ENCODE assay signal across 11 mouse cellular contexts in genomic region chr7:134892972-134893371, GRCm38 (mm10). TPM values are rescaled to one million over a fixed set of nuclear protein-coding genes. Genes with fewer than 3 reads are reported as not detected.
DNase-seq lines count a peak whose midpoint lies in the region; ATAC-seq and TF ChIP-seq lines count a peak whose summit lies in the region.
"Had no signal": no experiment of that assay in that cellular context is flagged by ENCODE, and none has a peak within 500 bp of the region (broad histone marks: within the 10 kb centered on the region; RNA-seq: fewer than 3 reads in every experiment).

No protein-coding gene starts in this region.

- TF ChIP-seq EP300 in heart, adult 2 months (IDR thresholded peaks at IDR 0.05; ENCODE audit: insufficient read depth, low read depth, low read length): no peak

- H3K79me2 ChIP-seq in heart, adult 2 months (replicated peaks; ENCODE audit: control insufficient read depth, insufficient read depth, low read length): no peaks in the 10 kb centered on the region

- H3K36me3 ChIP-seq in heart, adult 2 months (ENCODE audit: control insufficient read depth, insufficient read depth, low read length): no peaks in the 10 kb centered on the region
- no peaks in the 10 kb centered on the region for H3K36me3 ChIP-seq in thymus, adult 2 months (ENCODE audit: control insufficient read depth, insufficient read depth, low read length)
- H3K36me3 ChIP-seq: heart, embryonic 15.5 days; liver, embryonic 15.5 days had no signal

- no peak for ATAC-seq in erythroblast, adult 5-6 weeks (replicated peaks; ENCODE audit: low FRiP score, poor library complexity, severe bottlenecking)

- TF ChIP-seq CTCF in heart, adult 2 months (IDR thresholded peaks at IDR 0.05): peak; percentile 61
- TF ChIP-seq CTCF in thymus, adult 2 months (IDR thresholded peaks at IDR 0.05; ENCODE audit: borderline replicate concordance, control insufficient read depth, extremely low read depth, insufficient read depth, low read length, poor library complexity): no peak

- no peak overlapping the region for H3K4me3 ChIP-seq in heart, adult 2 months
- no peak overlapping the region for H3K4me3 ChIP-seq in thymus, adult 2 months (ENCODE audit: control insufficient read depth, insufficient read depth, low read length)
- H3K4me3 ChIP-seq: heart, embryonic 15.5 days; liver, embryonic 15.5 days had no signal

- TF ChIP-seq POLR2A in heart, adult 2 months (IDR thresholded peaks at IDR 0.05; ENCODE audit: insufficient read depth, low read depth, low read length): no peak
- no peak for TF ChIP-seq POLR2A in thymus, adult 2 months (IDR thresholded peaks at IDR 0.05; ENCODE audit: control insufficient read depth, extremely low read depth, insufficient read depth, low read length, poor library complexity)

- H3K4me1 ChIP-seq in heart, adult 2 months (ENCODE audit: control insufficient read depth, insufficient read depth, low read length): peaks cover 5% of the 10 kb centered on the region
- H3K4me1 ChIP-seq in thymus, adult 2 months (replicated peaks; ENCODE audit: control insufficient read depth, insufficient read depth, low read length): no peaks in the 10 kb centered on the region
- H3K4me1 ChIP-seq: liver, embryonic 15.5 days had no signal

- no peak overlapping the region for H3K27ac ChIP-seq in heart, adult 2 months
- no peak overlapping the region for H3K27ac ChIP-seq in thymus, adult 2 months (ENCODE audit: control insufficient read depth, insufficient read depth, low read length)
- H3K27ac ChIP-seq: heart, embryonic 15.5 days; liver, embryonic 15.5 days had no signal

- no peak overlapping the region for H3K9ac ChIP-seq in heart, adult 2 months (ENCODE audit: low read depth, low read length)
- H3K9ac ChIP-seq: heart, embryonic 15.5 days; liver, embryonic 15.5 days had no signal

- no peak for DNase-seq in heart, adult 2 months
- no peak for DNase-seq in heart, postnatal 25 days (ENCODE audit: low spot score)
- peak; percentile 8 for DNase-seq in thymus, postnatal 14 days
- DNase-seq in thymus, adult 2 months: no peak
- DNase-seq in kidney, postnatal 10 days: peak; percentile 42
- no peak for DNase-seq in testis, postnatal 14 days (ENCODE audit: low spot score)
- DNase-seq in urinary bladder, postnatal 14 days (ENCODE audit: low spot score): no peak
- DNase-seq: right cerebral cortex, postnatal 25 days had no signal

- no peaks in the 10 kb centered on the region for H3K27me3 ChIP-seq in heart, adult 2 months (ENCODE audit: control insufficient read depth, insufficient read depth, low read length)
- no peaks in the 10 kb centered on the region for H3K27me3 ChIP-seq in thymus, adult 2 months (ENCODE audit: control insufficient read depth, insufficient read depth, low read length)
- H3K27me3 ChIP-seq: heart, embryonic 15.5 days; liver, embryonic 15.5 days had no signal

- intact Hi-C loops in heart, adult 2 months (cut with DNase I): no loop called here
- intact Hi-C loops in heart, postnatal 25 days (cut with DNase I): no loop called here

- WGBS in heart, adult 2 months: 87% methylated on average over 4 of the region's 4 CpGs
- 91% methylated on average over 4 of the region's 4 CpGs for WGBS in thymus, adult 2 months

RNA-seq across cellular contexts. Expression of gene Fam196a, which starts 45.3 kb away (rescaled TPM):
- not detected for total RNA-seq in heart, adult 2 months (2021)
- not detected in 2 replicates for polyA plus RNA-seq in heart, adult 2 months (2012; rRNA removed)
- not detected for total RNA-seq in heart, postnatal 25 days (2021)
- not detected in 2 replicates for polyA plus RNA-seq in thymus, adult 2 months (2012; rRNA removed)
- total RNA-seq in erythroblast, adult 5-6 weeks (2015; ENCODE audit: low replicate concordance): not detected in 2 replicates
- total RNA-seq in erythroblast, adult 5-6 weeks (2017; ENCODE audit: low replicate concordance): 0.14 TPM in 1 of 2 replicates, not detected in the other

Comparison
In these comparisons a context has a peak if more than half of its experiments do, and no peak if none do; other contexts are left out.
1. DNase-seq: peak in thymus, postnatal 14 days (single experiment) and kidney, postnatal 10 days (single experiment); none in heart, adult 2 months (0 of 2), heart, postnatal 25 days (single experiment), thymus, adult 2 months (single experiment), testis, postnatal 14 days (single experiment) and urinary bladder, postnatal 14 days (single experiment).